Mouse (Mus musculus) natural killer cell, adult 2 months (primary cell): Measurements from ENCODE around the gene Ccdc159.

Experiments
- DNase-seq, 2 experiments: peaks; one replicate each; pipeline ENCODE4 v3.0.0; 2022; ENCODE audit warnings: low spot score in 2 of 2

Gene Ccdc159

DNA sequence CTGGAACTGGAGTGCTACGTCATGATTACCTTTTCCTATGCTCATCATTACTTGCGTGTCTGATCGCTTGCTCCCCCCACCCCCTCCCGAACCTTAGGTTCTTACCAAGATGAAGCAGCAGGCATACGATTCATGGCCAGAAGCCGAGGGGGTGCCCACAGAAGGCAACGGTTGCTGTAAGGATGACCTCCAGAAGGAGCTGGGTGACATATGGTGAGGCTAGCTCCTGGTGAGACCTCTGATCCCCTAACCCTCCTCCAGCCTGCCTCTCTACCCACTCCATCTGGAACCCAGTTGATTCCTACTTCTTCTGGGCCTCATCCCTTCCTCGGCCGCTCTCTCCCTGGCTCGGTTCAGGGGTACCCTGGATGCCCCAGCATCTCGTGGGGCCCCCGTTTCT, 6.8 kb downstream of the Ccdc159 start:
- no peak for DNase-seq

DNA sequence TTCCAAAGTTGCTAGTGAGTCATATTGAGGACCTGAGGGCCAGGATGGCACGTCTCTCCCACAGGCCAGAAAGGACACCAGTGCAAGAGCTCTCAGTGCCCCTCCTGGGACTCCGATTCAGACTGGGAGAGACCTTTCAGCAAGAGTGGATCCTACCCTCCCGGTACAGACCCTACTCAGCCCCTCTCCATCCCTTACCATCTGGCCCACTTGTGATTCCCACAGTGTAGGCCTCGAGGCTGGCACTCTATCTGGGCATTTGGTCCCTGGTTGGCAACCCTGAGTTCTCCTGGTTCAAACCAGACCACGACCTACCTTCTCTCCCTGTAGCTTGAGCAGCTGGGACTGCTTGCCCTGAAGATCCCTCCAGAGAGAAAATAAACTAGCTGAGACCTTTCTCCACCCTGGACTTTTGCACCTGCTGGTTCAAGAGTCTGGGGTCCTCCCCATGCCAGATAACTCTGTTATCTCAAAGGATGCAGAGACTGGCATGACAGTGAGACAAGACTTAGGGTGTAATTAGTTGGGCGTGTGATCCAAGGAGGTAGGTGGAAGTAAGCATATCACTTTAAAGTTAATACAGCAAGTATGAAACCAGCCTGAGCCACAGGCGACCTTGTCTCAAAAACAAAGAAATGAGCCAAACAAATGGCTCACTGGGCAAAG, 8.3 kb downstream of the Ccdc159 start:
- no peak for DNase-seq

DNA sequence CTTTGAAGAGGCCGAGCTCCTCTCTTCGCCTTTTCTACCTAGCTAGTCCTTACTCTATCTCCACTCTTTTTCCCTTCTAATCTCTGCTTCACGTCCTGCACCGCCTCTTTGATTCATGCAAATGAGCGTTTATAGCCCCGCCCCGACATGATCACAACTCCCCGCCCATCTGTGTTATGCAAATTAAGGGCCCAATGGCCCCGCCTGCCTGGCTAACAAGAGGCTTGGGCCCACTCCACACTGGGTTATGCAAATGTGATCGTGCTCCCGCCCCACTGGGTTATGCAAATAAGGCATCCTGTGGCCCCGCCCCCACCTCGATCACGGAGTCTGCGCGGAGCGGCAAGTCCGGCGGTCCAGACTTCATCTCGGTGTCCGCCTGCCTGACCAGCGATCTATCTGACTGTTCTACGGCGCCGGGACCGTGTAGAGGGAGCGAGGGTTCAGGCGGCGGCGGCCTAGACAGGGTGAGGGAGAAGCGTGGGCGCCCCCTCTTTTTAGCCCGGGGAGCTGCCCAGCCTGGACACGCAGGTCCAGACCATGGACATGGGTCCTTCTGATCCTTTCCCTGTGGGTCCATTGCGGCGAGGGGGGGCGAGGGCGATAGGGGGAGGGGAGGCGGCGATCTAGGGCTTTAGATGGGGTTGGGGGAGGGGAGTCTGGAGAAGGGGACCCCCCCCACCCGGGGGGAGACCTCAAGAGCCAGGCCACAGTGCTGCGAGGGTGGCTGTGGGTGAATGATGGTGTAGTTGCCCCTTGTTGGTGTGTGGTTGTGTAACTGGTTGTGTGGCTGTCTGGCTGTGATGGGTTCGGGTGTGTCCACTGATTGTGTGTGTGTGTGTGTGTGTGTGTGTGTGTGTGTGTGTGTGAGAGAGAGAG, 9.7 kb downstream of the Ccdc159 start, which contains the start of gene Plppr2:
Gene Plppr2, plus strand, starts transcription at position 342 of the 879 bp plus-strand sequence.
- peak; percentile 88 to 92 for DNase-seq

DNA sequence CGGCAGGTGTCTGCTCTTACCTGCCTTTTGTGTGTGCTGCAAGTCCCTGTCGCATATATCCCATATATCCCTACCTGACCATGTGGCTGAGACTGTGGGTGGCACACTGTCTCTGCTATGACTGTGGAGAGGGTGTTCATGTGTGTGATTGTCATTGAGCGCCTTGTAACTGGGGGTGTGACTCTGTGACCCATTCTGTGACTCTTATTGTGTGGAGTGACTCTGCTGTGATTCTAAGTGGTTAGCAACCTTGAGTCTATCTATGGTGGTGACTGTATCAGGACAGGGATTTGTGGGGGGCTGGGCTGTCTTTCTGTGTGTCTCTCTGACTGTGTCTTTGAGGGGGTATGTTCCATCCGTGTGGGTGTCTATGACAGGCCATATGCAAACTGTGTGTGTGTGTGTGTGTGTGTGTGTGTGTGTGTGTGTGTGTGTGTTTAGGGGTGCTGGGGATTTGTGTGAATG, 10.5 kb downstream of the Ccdc159 start:
- DNase-seq, result no peak

DNA sequence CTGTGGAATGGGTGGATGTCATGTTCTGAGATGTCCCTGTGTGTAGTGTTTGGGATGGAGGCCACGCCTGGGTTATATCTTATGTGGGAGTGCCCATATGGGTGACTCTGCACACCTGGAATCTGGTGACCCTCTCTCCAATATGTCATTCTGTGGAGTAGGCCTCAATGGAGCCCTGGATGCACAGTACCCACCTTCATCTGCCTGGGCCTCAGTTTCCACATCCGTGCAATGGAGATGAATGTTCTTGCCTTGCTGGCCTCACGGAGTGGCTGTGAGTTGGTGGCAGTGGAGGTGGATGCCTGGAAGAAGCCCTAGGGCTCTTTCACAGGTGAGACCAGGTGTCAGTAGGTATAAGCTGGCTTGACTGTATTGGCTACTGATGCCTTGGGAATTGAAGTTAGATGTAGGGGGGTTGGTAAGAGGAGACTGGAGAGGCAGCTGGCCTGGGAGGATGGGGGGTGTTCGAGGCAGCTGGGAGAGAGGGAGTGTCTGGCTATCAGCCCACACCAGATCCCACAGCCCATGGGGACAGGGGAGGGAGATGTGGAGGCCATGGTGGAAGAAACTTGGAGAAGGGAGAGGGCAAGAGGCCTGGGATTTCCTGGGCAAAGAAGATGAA, 11.1 kb downstream of the Ccdc159 start:
- no peak for DNase-seq

DNA sequence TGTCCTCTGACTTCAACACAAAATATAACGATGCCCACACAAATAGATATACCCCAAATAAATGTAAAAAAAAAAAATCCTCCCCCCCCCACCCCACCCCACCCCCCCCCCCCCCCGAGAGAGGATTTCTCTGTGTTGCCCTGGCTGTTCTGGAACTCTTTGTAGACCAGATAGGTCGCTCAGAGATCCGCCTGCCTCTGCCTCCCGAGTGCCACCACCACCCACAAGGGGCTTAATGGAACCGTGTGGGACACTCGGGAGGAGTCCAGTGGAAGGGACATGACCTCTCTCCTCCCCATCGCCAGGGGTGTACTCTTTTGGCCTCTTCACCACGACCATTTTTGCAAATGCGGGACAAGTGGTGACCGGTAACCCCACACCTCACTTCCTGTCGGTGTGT, 15.8 kb downstream of the Ccdc159 start:
- no peak for DNase-seq

DNA sequence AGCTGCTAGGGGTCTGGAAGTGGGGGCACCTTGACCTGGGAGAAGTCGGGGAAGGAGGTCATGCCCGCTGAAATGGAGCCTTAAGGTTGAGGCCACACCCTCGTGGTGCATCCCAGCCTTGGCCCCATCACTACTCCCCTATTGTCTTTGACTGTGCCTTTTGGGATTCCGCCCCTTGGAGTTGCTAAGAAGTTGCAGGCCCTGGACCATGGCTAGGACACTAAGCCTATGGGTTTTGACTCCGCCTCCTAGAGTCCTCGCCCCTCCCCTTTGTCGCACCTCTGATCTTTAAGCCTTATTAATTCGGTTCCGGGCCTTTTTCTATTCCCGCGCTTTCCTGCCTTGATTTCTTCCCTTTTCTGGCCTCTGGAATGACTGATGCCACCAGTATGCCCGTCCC, 16.4 kb downstream of the Ccdc159 start:
- DNase-seq, result no peak

DNA sequence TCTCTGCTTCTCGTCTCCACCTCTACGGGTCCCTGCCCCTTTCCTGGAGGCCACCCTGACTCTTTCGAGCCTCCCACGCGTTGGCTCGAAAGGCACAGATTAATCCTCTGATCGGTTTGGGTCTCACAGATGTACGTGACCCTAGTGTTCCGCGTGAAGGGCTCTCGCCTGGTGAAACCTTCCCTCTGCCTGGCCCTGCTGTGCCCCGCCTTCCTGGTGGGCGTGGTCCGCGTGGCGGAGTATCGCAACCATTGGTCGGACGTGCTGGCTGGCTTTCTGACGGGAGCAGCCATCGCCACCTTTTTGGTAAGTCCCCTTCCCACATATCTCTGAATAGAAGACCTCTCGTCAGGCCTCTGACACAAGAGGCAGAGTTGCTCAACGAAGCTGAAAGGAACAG, 17.0 kb downstream of the Ccdc159 start:
- no peak for DNase-seq

DNA sequence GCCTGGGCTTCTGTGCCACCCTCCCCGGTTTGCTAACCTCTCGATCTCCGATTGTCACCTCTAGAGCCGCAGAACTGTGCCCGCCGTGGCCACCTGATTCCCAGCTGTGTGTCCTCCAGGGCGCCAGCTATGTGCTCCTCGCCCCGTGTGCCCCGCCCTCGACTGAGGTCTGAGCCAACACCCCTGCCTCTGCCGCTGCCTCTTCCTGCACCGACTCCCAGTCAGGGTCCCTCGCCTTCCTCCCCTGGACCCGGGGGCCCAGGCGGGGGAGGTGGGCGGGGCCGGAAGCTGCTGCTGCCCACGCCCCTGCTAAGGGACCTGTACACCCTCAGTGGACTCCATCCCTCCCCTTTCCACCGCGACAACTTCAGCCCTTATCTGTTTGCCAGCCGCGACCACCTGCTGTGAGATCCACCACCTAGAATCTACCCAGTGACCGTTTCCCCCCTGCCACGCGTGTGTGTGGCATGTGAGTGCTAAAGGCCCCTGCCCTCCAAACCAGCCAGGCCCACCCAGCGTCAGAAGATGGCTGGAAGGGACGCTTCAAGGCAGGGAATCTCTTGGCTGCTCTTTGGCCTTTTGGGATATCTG, 20.4 kb downstream of the Ccdc159 start:
- DNase-seq, result no peak

DNA sequence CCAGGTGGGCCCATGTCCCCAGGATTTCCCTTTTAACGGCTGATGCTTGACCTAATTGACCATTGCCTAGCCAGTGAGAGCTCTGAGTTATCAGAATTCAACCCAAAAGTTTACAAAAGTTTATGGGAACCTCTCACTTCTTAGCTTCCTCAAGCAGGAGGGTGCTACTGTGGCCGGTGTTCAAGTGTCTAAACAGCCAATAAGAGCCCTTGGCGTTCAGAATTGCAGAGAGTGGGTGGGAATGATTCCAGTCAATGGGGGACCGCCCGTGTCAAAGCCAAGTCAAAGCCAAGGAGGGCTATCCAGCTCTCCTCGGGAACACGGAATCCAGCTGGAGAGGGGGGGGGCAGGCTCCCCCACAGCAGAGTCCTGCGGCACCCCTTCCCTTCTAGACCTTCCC, 20.9 kb downstream of the Ccdc159 start:
- DNase-seq, result no peak

DNA sequence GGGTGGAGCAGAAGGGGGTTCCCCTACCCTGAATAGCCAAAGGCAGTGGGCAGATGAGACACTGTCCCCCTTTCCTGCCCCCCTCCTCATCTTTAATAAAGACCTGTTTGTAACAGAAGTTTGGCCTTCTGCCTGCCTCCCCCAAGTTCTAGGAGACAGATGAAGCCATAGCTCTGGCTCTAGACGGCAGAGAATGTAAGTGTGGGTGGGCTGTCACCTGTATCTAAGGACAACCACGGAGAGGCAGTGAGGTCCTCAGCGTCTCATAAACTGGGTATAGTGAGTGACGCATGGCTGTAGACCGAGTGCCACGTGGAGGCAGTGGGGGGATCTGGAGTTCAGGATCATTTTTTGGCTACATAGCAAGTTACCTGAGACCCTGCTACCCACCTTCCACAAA, 21.5 kb downstream of the Ccdc159 start:
- DNase-seq, result no peak

DNA sequence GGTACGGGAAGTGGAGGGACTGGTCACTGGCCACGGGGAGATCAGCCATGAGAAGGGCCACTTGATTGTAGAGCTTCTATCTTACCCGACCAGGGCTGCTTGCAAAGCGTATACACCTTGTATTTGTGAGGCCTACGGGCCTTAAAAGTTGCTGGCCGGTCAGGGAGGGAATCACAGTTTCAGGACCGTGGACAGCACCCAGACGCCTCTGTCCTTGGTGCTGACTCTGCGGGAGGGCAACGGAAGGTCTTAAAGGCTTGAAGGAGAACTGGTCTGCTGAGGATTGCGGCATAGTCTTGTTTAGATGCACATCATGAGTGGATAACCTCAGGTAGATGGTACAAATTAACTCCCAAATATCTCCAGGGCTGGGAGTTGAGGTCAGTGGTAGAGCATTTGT, 23.1 kb downstream of the Ccdc159 start:
- DNase-seq, result peak; percentile 53 to 69

DNA sequence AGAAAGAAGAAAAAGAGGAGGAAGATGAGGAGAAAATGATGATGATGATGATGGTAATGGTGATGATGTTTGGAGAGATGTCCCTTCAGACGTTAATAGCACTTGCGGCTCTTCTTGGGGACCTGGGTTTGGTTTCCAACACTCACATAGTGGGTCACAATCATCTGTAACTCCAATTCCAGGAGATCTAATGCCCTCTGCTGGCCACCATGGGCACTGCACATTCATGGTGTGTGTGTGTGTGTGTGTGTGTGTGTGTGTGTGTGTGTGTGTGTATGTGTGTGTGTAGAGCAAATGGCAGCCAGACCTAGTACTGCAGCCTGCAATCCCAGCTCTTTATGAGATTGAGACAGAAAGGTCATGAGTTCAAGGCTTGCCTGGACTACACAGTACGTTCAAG, 24.7 kb downstream of the Ccdc159 start:
- DNase-seq, result peak; percentile 24 to 28

DNA sequence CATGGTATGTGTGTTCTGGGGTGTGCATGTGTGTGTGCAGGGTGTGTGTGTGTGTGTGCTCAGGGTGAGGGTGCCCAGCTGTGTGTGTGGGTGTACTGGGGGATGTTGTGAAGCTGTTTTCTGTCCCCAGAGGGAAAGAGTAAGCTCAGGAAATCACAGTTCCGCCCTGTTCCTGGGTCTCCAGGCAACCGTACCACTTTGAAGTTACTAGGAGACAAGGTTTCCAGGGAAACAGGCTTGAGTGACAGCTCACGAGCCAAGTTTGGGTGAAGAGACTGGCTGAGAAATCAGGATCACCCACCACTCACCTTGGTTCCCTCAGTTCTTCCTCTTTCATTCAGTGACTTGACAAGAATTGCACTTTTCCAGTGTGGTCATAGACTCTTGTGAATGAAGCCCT, 26.3 kb downstream of the Ccdc159 start:
- DNase-seq, result no peak

DNA sequence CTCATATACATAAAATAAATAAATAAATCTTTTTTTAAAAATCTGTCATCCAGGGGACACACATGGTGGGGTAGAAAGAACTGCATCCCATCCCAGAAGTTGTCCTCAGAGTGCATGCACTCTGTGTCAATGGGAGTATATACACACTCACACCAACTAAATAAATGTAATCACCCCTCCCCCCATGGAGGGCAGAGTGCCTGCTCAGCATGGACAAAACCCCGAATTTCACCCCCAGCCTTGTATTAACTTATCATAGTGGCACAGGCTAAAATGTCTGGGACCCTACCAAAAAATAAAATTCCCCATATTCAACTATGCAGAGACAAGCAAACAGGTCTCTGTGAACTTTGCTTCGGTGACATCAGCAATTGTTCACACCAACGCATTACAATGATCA, 27.4 kb downstream of the Ccdc159 start:
- no peak for DNase-seq

DNA sequence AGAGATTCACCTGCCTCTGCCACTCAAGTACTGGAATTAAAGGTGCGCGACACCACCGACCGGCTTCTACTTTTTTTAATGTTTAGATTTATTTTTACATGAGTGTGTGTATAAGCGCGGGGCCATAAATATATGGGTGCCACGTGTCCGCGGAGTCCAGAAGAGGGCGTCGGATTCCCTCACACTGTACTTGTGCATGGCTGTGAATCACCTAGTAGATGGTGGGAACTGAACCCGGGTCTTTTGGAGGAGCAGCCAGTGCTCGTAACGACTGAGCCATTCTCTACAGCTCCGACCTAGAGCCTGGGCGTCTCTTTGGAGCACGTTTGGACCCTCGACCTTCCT, 27.9 kb downstream of the Ccdc159 start:
- DNase-seq, result no peak

DNA sequence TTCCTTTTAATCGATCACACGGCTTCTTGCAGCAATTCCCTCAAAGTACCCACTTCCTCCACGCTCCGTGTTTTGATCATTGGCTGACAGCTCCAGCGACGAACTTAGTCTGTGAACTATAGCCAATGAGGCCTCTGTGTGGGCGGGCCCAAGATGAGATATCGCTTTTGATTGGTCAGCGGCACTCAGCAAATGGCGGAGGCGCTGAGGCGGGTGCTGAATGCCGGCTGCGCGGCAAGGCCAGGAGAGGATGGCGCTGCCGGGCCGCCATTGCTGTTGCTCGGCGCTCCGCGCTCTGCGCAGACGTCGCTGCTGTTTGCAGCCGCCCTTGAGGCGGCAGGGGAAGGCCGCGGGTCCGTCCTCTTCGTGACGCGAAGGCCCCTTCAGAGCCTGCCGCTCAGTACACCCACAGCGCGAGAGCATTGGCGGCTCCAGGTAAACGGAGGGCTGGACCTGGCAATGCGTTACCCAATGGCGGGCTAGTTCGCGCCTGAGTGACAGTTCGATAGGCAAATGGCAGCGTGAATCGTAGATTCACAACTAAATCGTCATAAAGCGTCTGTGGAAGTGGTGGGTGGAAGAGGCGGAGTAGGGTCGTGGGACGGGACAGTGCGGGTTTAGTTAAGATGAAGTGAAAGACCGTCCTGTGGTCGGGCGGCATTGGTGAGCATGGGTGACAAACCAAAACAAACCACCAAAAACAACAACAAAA, 28.5 kb downstream of the Ccdc159 start, which contains the start of gene Swsap1:
Gene Swsap1, plus strand, starts transcription at position 186 of the 712 bp plus-strand sequence.
- peak; percentile 98 to 99 for DNase-seq

DNA sequence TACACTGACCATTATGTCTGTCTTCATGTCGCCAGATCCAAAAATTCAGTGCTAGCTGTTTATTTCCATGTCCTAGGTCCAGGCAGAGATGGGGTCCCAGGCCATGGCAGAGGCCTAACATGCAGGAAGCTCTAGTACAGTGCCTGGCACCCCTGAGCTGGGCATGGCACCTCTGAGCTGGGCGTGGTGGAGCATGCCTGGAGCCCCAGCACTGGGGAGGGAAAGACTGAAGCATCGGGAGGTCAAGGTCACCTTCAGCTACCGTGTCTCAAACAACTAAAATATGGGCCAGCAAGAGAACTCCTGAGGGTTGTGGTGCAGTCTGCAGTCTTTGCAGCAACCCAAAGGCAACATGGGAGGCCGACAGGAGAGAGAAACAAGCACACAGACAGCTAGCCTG, 31.1 kb downstream of the Ccdc159 start:
- DNase-seq, result no peak

DNA sequence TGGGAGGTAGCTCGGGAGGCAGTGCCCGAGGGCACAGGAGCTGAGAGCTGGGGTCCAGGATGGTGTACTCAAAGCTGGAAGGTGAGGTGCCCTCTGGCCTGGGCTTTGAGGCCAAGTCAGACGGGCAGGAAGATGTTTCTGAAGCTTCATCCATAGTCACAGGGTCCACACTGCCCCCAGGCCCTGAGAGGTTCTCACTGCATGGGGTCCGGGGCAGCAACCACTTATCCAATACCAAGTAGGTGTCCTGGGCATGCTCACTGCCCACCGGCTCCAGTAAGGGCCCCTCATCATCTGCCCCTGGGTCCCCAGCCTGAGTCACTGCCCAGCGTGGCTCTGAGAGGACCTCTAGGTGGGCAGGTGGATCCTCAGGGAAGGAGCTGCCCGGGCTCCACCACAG, 32.0 kb downstream of the Ccdc159 start:
- DNase-seq, result no peak

DNA sequence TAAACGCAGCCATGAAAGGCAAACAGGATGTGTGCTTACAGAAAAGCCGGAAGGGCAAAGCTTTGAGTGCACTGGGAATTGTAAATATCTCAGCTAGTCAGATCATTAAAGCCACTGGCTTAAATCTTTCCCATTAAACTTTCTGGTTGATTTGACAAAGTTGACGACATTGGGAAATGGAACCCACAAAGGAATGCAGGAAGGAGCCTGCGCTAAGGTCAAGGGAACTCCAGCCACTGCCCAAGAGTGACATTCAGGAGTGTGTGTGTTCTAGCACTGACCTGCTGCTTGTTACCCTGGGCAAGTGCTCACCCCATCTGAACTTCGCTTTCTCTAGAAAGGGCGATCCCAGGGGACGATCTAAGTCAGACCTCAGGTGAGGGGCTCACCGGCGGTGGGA, 32.9 kb downstream of the Ccdc159 start:
- no peak for DNase-seq

DNA sequence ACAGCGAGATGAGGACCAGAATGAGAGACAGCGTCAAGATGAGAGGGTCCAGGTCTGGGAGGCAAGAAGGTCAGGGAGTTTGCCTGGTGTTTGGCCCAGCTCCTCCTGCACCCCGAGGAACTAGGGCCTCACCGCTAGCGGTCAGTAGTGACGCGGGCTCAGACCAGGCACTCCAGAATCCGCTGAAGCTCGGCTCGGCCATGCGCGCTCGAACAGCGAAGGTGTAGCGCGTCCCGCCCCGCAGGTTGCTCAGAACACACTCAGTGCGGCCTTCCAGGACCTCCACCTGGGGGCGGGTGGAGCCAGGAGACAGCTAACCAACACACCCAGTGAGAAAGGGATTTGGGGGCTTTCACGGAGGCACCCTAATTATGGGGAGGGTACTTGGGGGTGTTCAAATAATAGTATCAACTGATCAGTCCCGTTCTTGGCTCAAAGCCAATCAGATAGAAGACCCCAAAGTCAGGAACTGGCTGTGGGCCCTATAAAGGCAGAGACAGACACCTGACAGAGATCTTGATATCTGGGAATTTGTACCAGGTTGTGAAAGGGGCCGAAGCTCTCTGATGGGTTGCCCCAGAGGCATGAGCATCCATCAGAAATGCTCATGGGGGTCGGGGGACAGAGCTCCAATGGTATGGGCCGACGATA, 33.4 kb downstream of the Ccdc159 start:
- DNase-seq, result no peak
